Mouse (Mus musculus) olfactory bulb, adult 2 months (tissue): ENCODE results near the gene Mmaa. TPM values are rescaled to one million over a fixed set of nuclear protein-coding genes. Genes with fewer than 3 reads are reported as not detected.

Experiments
- H3K27ac ChIP-seq: fragments of 200-500 bp; 2 replicates; pipeline ENCODE4 v1.5.1; 2012; ENCODE audit warnings: low read depth, low read length; ENCODE audit not compliant: insufficient read depth
- H3K4me1 ChIP-seq: fragments of 200-500 bp; 2 replicates; pipeline ENCODE4 v1.6.1; 2012; ENCODE audit warnings: low read length; ENCODE audit not compliant: control insufficient read depth, insufficient read depth
- H3K4me3 ChIP-seq: fragments of 200-500 bp; 2 replicates; pipeline ENCODE4 v1.5.1; 2012; ENCODE audit warnings: mild to moderate bottlenecking, low read depth, low read length, moderate library complexity; ENCODE audit not compliant: insufficient read depth
- CTCF ChIP-seq: fragments of 200-500 bp; IDR thresholded peaks from 2 replicates; pipeline ENCODE4 v1.5.1; 2012; ENCODE audit warnings: low read depth, mild to moderate bottlenecking, low read length, moderate library complexity; ENCODE audit not compliant: insufficient read depth
- POLR2A ChIP-seq: fragments of 200-500 bp; IDR thresholded peaks from 2 replicates; pipeline ENCODE4 v1.6.1; 2012; ENCODE audit warnings: mild to moderate bottlenecking, low read depth, low read length, moderate library complexity; ENCODE audit not compliant: insufficient read depth
- WGBS: fragments of 180-500 bp; shearing (Covaris S2); methylation state at CpG from one replicate; pipeline ENCODE4 v1.1.7; 2018; 5-methylcytosine and 5-hydroxymethylcytosine counted together
- polyA plus RNA-seq: library from polyadenylated mRNA; stranded (reverse); fragments of >200 nt; gene quantifications from 2 replicates; pipeline ENCODE4 v1.2.4, GENCODE M21; 2012; ENCODE audit warnings: low replicate concordance; ENCODE audit not compliant: missing spikeins, insufficient read depth, insufficient read length

Mmaa gene
- polyA plus RNA-seq, 1 experiment: not detected

- H3K27ac ChIP-seq: no peak overlapping the region
- TF ChIP-seq POLR2A (no peak), CTCF (no peak)
- WGBS: 24% methylated on average over 3 of the region's 3 CpGs
- H3K4me1 ChIP-seq: peaks cover 4% of the 10 kb centered on the region
- H3K4me3 ChIP-seq: no peak overlapping the region
Measured at GRCm38 (mm10) chr8:79293841-79294240, 896 bp downstream of the Mmaa start.

- TF ChIP-seq POLR2A: no peak
- TF ChIP-seq CTCF: no peak
- Histone ChIP-seq H3K4me3 (no peak overlapping the region), H3K27ac (no peak overlapping the region), H3K4me1 (peaks cover 4% of the 10 kb centered on the region)
- WGBS: 71% methylated on average over 3 of the region's 3 CpGs
Measured at GRCm38 (mm10) chr8:79292712-79293264, 1.9 kb downstream of the Mmaa start.

DNA sequence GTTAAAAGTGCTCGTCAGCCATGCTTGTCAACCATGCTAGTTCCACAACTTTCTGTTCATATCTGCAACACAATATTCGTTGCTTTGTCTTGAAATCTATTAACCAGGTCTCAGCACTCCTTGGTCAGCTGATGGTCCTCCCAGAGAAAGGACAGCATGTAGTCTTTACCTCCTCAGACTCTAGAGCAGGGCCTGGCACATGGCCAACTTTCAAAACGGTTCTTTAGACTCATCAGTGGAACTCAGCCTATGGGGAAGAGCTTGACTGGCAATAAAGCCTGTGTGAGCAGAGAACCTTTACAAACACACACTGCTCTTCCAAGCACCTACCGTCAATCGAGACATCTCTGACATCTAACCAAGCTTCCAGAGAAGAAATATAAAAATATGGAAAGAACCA lies 5.1 kb downstream of the Mmaa start:
- WGBS: 69% methylated on average over 5 of the region's 5 CpGs
- Histone ChIP-seq H3K4me1 (peaks cover 4% of the 10 kb centered on the region), H3K4me3 (no peak overlapping the region), H3K27ac (no peak overlapping the region)
- TF ChIP-seq CTCF: no peak
- no peak for TF ChIP-seq POLR2A

DNA sequence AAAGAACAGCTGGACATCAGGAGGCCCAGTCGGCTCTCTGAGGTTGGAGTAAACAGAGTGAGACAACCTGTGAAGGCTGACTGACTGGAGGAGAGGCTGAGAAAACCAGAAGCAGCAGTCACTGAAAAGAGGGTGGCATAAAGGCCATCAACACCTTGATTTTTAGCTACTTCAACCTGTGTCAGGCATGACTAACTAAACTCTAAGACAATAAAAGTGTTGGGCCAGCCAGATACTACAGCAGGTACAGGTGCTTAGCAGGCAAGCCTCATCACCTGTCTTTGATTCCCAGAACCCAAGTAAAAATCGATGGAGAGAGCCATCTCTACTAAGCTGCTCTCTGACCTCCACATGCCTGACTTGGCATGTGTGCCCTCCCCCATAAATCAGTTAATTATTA lies 6.1 kb downstream of the Mmaa start:
- WGBS: 69% methylated on average over 2 of the region's 2 CpGs
- Histone ChIP-seq H3K27ac (no peak overlapping the region), H3K4me3 (no peak overlapping the region), H3K4me1 (peaks cover 4% of the 10 kb centered on the region)
- no peak for TF ChIP-seq CTCF
- no peak for TF ChIP-seq POLR2A

DNA sequence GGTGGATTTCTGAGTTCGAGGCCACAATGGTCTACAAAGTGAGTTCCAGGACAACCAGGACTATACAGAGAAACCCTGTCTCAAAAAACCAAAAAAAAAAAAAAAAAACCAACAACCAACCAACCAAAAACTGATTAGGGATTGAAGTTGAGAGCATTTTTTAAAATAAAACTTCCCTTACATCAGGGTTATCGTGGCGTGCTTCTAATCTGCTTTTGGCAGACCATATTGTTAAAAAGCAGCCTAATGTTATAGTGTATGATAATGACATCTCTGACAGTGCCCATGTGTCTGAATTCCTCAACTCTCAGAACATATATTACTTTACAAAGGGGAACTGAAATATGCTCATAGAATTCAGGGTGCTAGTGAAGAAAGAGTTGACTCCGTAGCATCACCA lies 6.5 kb downstream of the Mmaa start:
- Histone ChIP-seq H3K4me1 (peaks cover 3% of the 10 kb centered on the region), H3K4me3 (no peak overlapping the region), H3K27ac (no peak overlapping the region)
- WGBS: 96% methylated on average over 4 of the region's 4 CpGs
- no peak for TF ChIP-seq POLR2A
- TF ChIP-seq CTCF: no peak

DNA sequence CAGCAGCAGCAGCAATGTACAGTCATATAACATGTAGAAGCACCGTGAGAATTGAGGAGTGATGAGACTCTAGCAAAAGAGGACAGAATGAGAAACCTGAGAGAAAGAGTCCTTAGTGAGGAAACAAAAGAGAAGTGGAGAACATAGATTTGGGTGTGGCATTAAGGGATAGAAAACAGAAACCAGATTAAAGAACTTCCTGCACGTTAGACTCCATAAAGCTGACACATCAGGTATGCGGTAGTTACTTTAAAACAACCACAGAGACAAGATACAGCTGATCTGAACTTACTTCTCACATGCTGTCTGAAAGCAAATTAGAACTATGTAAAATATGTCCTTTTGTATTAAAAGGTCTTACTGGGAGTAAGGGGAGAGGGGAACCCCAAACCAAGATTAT lies 8.3 kb downstream of the Mmaa start:
- Histone ChIP-seq H3K27ac (no peak overlapping the region), H3K4me1 (no peaks in the 10 kb centered on the region), H3K4me3 (no peak overlapping the region)
- TF ChIP-seq CTCF (no peak), POLR2A (no peak)
- 92% methylated on average over 3 of the region's 3 CpGs for WGBS

DNA sequence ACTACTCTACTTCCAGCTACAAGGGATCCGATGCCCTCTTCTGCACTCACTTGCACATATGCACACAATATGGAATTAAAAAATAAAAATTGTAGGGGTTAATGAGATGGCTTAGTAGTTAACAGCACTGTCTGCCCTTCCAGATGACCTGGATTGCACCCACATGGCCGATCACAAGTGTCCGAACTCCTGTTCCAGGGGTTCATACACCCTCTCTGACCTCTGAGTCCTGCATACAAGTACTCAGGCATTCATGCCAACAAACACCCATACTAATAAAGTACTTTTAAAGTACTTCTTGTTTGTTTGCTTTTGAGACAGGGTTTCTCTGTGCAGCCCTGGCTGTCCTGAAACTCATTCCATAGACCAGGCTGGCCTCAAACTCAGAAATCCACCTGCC lies 10.1 kb downstream of the Mmaa start:
- Histone ChIP-seq H3K27ac (no peak overlapping the region), H3K4me1 (no peaks in the 10 kb centered on the region), H3K4me3 (no peak overlapping the region)
- TF ChIP-seq POLR2A (no peak), CTCF (no peak)
- 94% methylated on average over 3 of the region's 3 CpGs for WGBS

- no peaks in the 10 kb centered on the region for H3K4me1 ChIP-seq
- H3K4me3 ChIP-seq: no peak overlapping the region
- 95% methylated on average over 6 of the region's 6 CpGs for WGBS
- no peak overlapping the region for H3K27ac ChIP-seq
- TF ChIP-seq CTCF (no peak), POLR2A (no peak)
Measured at GRCm38 (mm10) chr8:79281376-79281890, 13.3 kb downstream of the Mmaa start.

DNA sequence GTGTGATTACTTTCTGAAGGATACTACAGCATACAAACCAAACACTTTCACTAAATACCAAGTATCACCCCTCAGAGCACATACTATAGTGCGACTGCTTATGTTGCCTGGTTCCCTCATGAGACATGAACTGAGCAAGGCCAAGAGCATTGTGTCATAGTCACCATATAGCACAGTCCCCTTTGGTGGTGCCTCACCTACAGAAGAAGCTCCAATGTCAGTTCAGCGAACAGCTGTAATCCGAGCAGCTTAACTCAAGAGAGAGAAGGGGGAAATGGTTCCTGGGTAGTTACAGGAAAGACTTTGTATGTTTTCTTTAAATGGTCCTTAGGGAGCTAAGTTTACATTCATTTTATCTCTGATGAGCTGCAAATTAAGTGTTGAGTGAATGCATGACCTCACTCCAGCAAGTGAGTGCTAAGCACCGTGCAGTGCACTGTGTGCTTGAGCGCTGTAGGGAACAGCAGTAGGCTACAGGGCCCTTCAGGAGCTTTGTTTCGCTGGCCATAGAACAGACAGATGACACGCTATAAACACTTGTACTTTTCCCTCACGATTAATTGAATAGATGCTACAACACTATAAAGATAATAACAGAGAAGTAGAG lies 17.4 kb downstream of the Mmaa start:
- no peak for TF ChIP-seq POLR2A
- no peak for TF ChIP-seq CTCF
- Histone ChIP-seq H3K4me3 (no peak overlapping the region), H3K27ac (no peak overlapping the region), H3K4me1 (no peaks in the 10 kb centered on the region)
- 88% methylated on average over 8 of the region's 8 CpGs for WGBS

GRCm38 (mm10) chr8:79274940-79275339 lies 19.8 kb downstream of the Mmaa start:
- TF ChIP-seq POLR2A: no peak
- no peak for TF ChIP-seq CTCF
- no peak overlapping the region for H3K4me3 ChIP-seq
- no peaks in the 10 kb centered on the region for H3K4me1 ChIP-seq
- no peak overlapping the region for H3K27ac ChIP-seq
- 96% methylated on average over 10 of the region's 10 CpGs for WGBS
